Mouse (Mus musculus): Measurements from ENCODE around the gene Rfng.

DNA sequence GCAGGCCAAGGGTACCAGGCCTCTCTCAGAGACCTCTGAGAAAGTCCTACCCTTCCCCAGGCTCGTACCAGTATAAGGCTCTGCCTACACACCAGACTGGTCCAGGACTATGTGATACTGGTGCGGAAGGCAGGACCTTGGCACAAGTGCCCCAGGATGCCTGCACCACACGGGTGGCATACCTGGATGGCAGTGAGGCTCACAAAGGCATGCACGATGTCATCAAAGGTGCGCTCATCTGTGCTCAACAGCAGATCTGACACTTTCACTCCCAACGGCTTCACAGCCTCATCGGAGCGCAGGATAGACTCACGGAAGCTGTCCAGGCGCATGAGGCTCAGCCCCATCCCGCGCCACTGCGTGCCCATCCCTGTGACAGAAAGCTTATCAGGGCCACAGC, 34.2 kb upstream of the Rfng start:
- TF ChIP-seq CTCF (IDR thresholded peaks at IDR 0.05; ENCODE audit: borderline replicate concordance, extremely low read depth, insufficient read depth, insufficient read length) (no peak), POLR2A (IDR thresholded peaks at IDR 0.05; ENCODE audit: borderline replicate concordance, extremely low read depth, insufficient read depth, insufficient read length, poor library complexity, severe bottlenecking) (no peak)

Data from brain, embryonic 14.5 days (tissue).